Mouse (Mus musculus): ENCODE measurements at regions not wholly inside any gene's neighbourhood (a gene's known extent, or its start where the extent isn't known, plus 50 kb on each side); places are given as distances from the start of the nearest gene placed in this dataset.

GRCm38 (mm10) chr13:99057696-99058095 is 73.3 kb upstream of the 1700024P04Rik start:
- DNase-seq (ENCODE audit: low read depth, low spot score): no peak

- no peak for DNase-seq (ENCODE audit: low read depth, low spot score)
These were observed 72.9 kb upstream of the 1700024P04Rik start for GRCm38 (mm10) chr13:99057293-99057588.

GRCm38 (mm10) chr13:99056432-99057292 is 72.3 kb upstream of the 1700024P04Rik start:
- DNase-seq (ENCODE audit: low read depth, low spot score): no peak

- DNase-seq (ENCODE audit: low read depth, low spot score): no peak
These were observed 71.4 kb upstream of the 1700024P04Rik start for GRCm38 (mm10) chr13:99055609-99056321.

- DNase-seq (ENCODE audit: low read depth, low spot score): no peak
These were observed 67.7 kb upstream of the 1700024P04Rik start for GRCm38 (mm10) chr13:99052076-99052475.

GRCm38 (mm10) chr13:99049699-99050098 is 65.3 kb upstream of the 1700024P04Rik start:
- DNase-seq (ENCODE audit: low read depth, low spot score): no peak

- DNase-seq (ENCODE audit: low read depth, low spot score): no peak
These were observed 64.3 kb upstream of the 1700024P04Rik start for GRCm38 (mm10) chr13:99048651-99049100.

GRCm38 (mm10) chr13:99047219-99047618 is 62.9 kb upstream of the 1700024P04Rik start:
- no peak for DNase-seq (ENCODE audit: low read depth, low spot score)

GRCm38 (mm10) chr13:99046737-99047136 is 62.4 kb upstream of the 1700024P04Rik start:
- DNase-seq (ENCODE audit: low read depth, low spot score): no peak

GRCm38 (mm10) chr13:99042086-99042485 is 57.7 kb upstream of the 1700024P04Rik start:
- no peak for DNase-seq (ENCODE audit: low read depth, low spot score)

- DNase-seq (ENCODE audit: low read depth, low spot score): no peak
These were observed 56.9 kb upstream of the 1700024P04Rik start for GRCm38 (mm10) chr13:99041256-99041655.

- no peak for DNase-seq (ENCODE audit: low read depth, low spot score)
These were observed 56.5 kb upstream of the 1700024P04Rik start for GRCm38 (mm10) chr13:99040846-99041245.

GRCm38 (mm10) chr13:99040171-99040570 is 55.8 kb upstream of the 1700024P04Rik start:
- no peak for DNase-seq (ENCODE audit: low read depth, low spot score)

GRCm38 (mm10) chr13:99039063-99039385 is 54.7 kb upstream of the 1700024P04Rik start:
- DNase-seq (ENCODE audit: low read depth, low spot score): no peak

GRCm38 (mm10) chr13:99038198-99039062 is 54.1 kb upstream of the 1700024P04Rik start:
- DNase-seq (ENCODE audit: low read depth, low spot score): no peak

GRCm38 (mm10) chr13:99037131-99037530 is 52.8 kb upstream of the 1700024P04Rik start:
- no peak for DNase-seq (ENCODE audit: low read depth, low spot score)

All from A20 (cell line).